Mouse (Mus musculus) kidney, adult 2 months (tissue): Measurements from ENCODE around the gene Lpar2.

Source experiments
- CTCF ChIP-seq: fragments of 200-500 bp; conservative IDR thresholded peaks from 2 replicates; pipeline ENCODE4 v1.5.1; 2011; ENCODE audit warnings: low read depth, mild to moderate bottlenecking, control low read depth, low read length, moderate library complexity, mixed read lengths; ENCODE audit not compliant: insufficient read depth, insufficient read length
- POLR2A ChIP-seq: fragments of 200-500 bp; IDR thresholded peaks from one replicate; pipeline ENCODE4 v1.6.1; 2011; ENCODE audit warnings: low read depth, low read length, control low read depth

- TF ChIP-seq CTCF (no peak), POLR2A (no peak)
These were observed 17.7 kb upstream of the Lpar2 start for GRCm38 (mm10) chr8:69804537-69804936.
